Mouse (Mus musculus): ENCODE measurements around the gene Cd99l2. TPM values are rescaled to one million over a fixed set of nuclear protein-coding genes. Genes with fewer than 3 reads are reported as not detected.

Cd99l2 gene
- polyA plus RNA-seq, 1 experiment from 2014 or later: 22.1 TPM

DNA sequence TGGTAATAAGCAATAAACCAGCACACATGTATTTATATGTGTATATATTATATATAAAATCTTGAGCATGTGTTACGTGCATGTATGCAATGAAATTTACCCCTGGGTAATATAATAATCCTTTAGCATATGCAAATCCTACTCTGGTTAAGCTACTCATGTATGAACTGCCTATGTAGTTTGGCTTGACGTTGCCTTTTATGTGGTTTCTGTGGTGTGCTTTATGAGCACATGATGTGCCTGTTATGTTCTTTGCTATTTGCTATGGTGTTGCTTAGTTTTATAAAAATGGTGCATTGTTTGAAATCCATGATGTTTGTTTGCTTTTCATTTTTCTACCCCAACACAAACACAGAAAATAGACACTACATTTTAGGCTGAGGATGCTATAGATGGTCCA lies 114.2 kb downstream of the Cd99l2 start:
- H3K9ac ChIP-seq (ENCODE audit: low read length): no peak overlapping the region
- no peak for DNase-seq (ENCODE audit: low spot score)
- no peak for ATAC-seq (ENCODE audit: insufficient number of reproducible peaks, low FRiP score, low TSS enrichment, low read depth)
- H3K36me3 ChIP-seq (ENCODE audit: control insufficient read depth, insufficient read depth, low read length): no peaks in the 10 kb centered on the region
- H3K27ac ChIP-seq (replicated peaks; ENCODE audit: low read depth, low read length): no peak overlapping the region
- 89% methylated on average over 2 of the region's 2 CpGs for WGBS
- no peaks in the 10 kb centered on the region for H3K4me1 ChIP-seq (ENCODE audit: control insufficient read depth, insufficient read depth, low read length)
- no peak overlapping the region for H3K4me2 ChIP-seq (ENCODE audit: low read depth, severe bottlenecking)
- no peak overlapping the region for H3K4me3 ChIP-seq (ENCODE audit: low read depth, low read length)
- no peaks in the 10 kb centered on the region for H3K27me3 ChIP-seq (ENCODE audit: control insufficient read depth, insufficient read depth, low read length)
- no peaks in the 10 kb centered on the region for H3K9me3 ChIP-seq (ENCODE audit: control insufficient read depth, low read length)

GRCm38 (mm10) chrX:71376781-71377180 lies 115.9 kb downstream of the Cd99l2 start:
- DNase-seq (ENCODE audit: low spot score) (no peak), ATAC-seq (ENCODE audit: insufficient number of reproducible peaks, low FRiP score, low TSS enrichment, low read depth) (no peak)
- no peak overlapping the region for H3K9ac ChIP-seq (ENCODE audit: low read length)
- no peaks in the 10 kb centered on the region for H3K9me3 ChIP-seq (ENCODE audit: control insufficient read depth, low read length)
- no peaks in the 10 kb centered on the region for H3K36me3 ChIP-seq (ENCODE audit: control insufficient read depth, insufficient read depth, low read length)
- WGBS: 77% methylated on average over 1 of the region's 1 CpGs
- no peak overlapping the region for H3K4me2 ChIP-seq (ENCODE audit: low read depth, severe bottlenecking)
- no peaks in the 10 kb centered on the region for H3K4me1 ChIP-seq (ENCODE audit: control insufficient read depth, insufficient read depth, low read length)
- H3K4me3 ChIP-seq (ENCODE audit: low read depth, low read length): no peak overlapping the region
- H3K27ac ChIP-seq (replicated peaks; ENCODE audit: low read depth, low read length): no peak overlapping the region
- no peaks in the 10 kb centered on the region for H3K27me3 ChIP-seq (ENCODE audit: control insufficient read depth, insufficient read depth, low read length)

Small RNA genes within 50 kb of the gene (microRNA-seq; reads per million reads assigned to microRNA genes)
- gene Gm23945: not detected

Other genes with a start within 250 kb of the Cd99l2 start
- gene Mtmr1, start 128.1 kb downstream of the Cd99l2 start, polyA plus RNA-seq (2014; fragmentation: Nextera tagmentation; extraction: Ambion mirVana): 7.1 and 8.9 TPM in 2 replicates
- gene Hmgb3, start 63.1 kb upstream of the Cd99l2 start, polyA plus RNA-seq (2014; fragmentation: Nextera tagmentation; extraction: Ambion mirVana): 670 and 681 TPM in 2 replicates
- 0.17 and 0.20 TPM in 2 replicates for gene Gpr50, start 170.8 kb upstream of the Cd99l2 start, polyA plus RNA-seq (2014; fragmentation: Nextera tagmentation; extraction: Ambion mirVana)